10 mouse cellular contexts compared by ENCODE assay signal in genomic region chr1:25034161-25034560, GRCm38 (mm10).
DNase-seq lines count a peak whose midpoint lies in the region; ATAC-seq lines count a peak whose summit lies in the region.
"Had no signal": no experiment of that assay in that cellular context is flagged by ENCODE, and none has a peak within 500 bp of the region (broad histone marks: within the 10 kb centered on the region; RNA-seq: fewer than 3 reads in every experiment).

No protein-coding gene starts in this region.

- H3K27ac ChIP-seq in hindbrain, embryonic 11.5 days (ENCODE audit: low read depth, low read length) = no peak overlapping the region
- H3K27ac ChIP-seq in hindbrain, embryonic 10.5 days = no peak overlapping the region
- H3K27ac ChIP-seq in hindbrain, embryonic 14.5 days = 0 out of 2 replicates have a peak overlapping the region, but pooled peaks have one; percentile 47
- H3K27ac ChIP-seq in neural tube, embryonic 14.5 days (ENCODE audit: low read depth, low read length) = no peak overlapping the region

- 0 out of 2 replicates have a peak, but pooled peaks have one; percentile 20 for ATAC-seq in hindbrain, embryonic 11.5 days (ENCODE audit: low FRiP score)
- ATAC-seq in hindbrain, embryonic 14.5 days (ENCODE audit: low FRiP score) = no peak
- ATAC-seq in neural tube, embryonic 14.5 days (ENCODE audit: low read depth) = peak; percentile 67; the same call in 1 of the 2 replicates

- no peak overlapping the region for H3K9ac ChIP-seq in hindbrain, embryonic 11.5 days (ENCODE audit: low read depth, low read length)
- H3K9ac ChIP-seq in hindbrain, embryonic 14.5 days = no peak overlapping the region
- H3K9ac ChIP-seq in neural tube, embryonic 14.5 days (replicated peaks; ENCODE audit: low read depth, low read length) = no peak overlapping the region

- H3K4me2 ChIP-seq in hindbrain, embryonic 11.5 days (replicated peaks; ENCODE audit: low read depth, low read length) = no peak overlapping the region
- peak overlapping the region; percentile 38 for H3K4me2 ChIP-seq in hindbrain, embryonic 14.5 days (replicated peaks)
- no peak overlapping the region for H3K4me2 ChIP-seq in neural tube, embryonic 14.5 days (ENCODE audit: low read depth, low read length)

- no peaks in the 10 kb centered on the region for H3K36me3 ChIP-seq in hindbrain, embryonic 11.5 days (ENCODE audit: control insufficient read depth, insufficient read depth, low read length)
- H3K36me3 ChIP-seq in hindbrain, embryonic 10.5 days = no peaks in the 10 kb centered on the region
- no peaks in the 10 kb centered on the region for H3K36me3 ChIP-seq in hindbrain, embryonic 14.5 days (replicated peaks; ENCODE audit: control insufficient read depth, insufficient read depth)
- no peaks in the 10 kb centered on the region for H3K36me3 ChIP-seq in neural tube, embryonic 14.5 days (ENCODE audit: control insufficient read depth, insufficient read depth, low read length)

- DNase-seq in hindbrain, embryonic 11.5 days (ENCODE audit: low spot score) = no peak
- DNase-seq in hindbrain, embryonic 10.5 days (ENCODE audit: low spot score) = no peak
- DNase-seq in cerebellum, postnatal 10 days = peak; percentile 70 to 74
- no peak for DNase-seq in hindbrain, embryonic 14.5 days (ENCODE audit: low spot score)
- DNase-seq in adrenal gland, adult 8-10 months = no peak
- no peak for DNase-seq in adrenal gland, adult (ENCODE audit: inconsistent age in 2 of 2, low spot score in 1 of 2)
- no peak for DNase-seq in right cerebral cortex, adult 18-20 months
- DNase-seq: heart, postnatal 10 days; kidney, adult 18-20 months had no signal

- WGBS in hindbrain, embryonic 11.5 days = 74% methylated on average over 10 of the region's 10 CpGs
- 72% methylated on average over 10 of the region's 10 CpGs for WGBS in hindbrain, embryonic 10.5 days
- WGBS in hindbrain, embryonic 14.5 days = 51% methylated on average over 10 of the region's 10 CpGs
- WGBS in neural tube, embryonic 14.5 days = 56% methylated on average over 10 of the region's 10 CpGs

- H3K4me1 ChIP-seq in hindbrain, embryonic 11.5 days (replicated peaks; ENCODE audit: control insufficient read depth, insufficient read depth, low read length) = no peaks in the 10 kb centered on the region
- peaks cover 10% of the 10 kb centered on the region; the same call in 1 of the 2 replicates for H3K4me1 ChIP-seq in hindbrain, embryonic 10.5 days (replicated peaks)
- peaks cover 12% of the 10 kb centered on the region for H3K4me1 ChIP-seq in hindbrain, embryonic 14.5 days (replicated peaks; ENCODE audit: control insufficient read depth, insufficient read depth, low read length)
- peaks cover 5% of the 10 kb centered on the region; the same call in 1 of the 2 replicates for H3K4me1 ChIP-seq in neural tube, embryonic 14.5 days (ENCODE audit: control insufficient read depth, insufficient read depth, low read length)

- H3K27me3 ChIP-seq in hindbrain, embryonic 11.5 days (ENCODE audit: control insufficient read depth, insufficient read depth, low read length) = no peaks in the 10 kb centered on the region
- H3K27me3 ChIP-seq in hindbrain, embryonic 10.5 days (ENCODE audit: insufficient read depth, poor library complexity, severe bottlenecking) = no peaks in the 10 kb centered on the region
- H3K27me3 ChIP-seq in hindbrain, embryonic 14.5 days (ENCODE audit: control insufficient read depth, insufficient read depth, low read length) = no peaks in the 10 kb centered on the region
- no peaks in the 10 kb centered on the region for H3K27me3 ChIP-seq in neural tube, embryonic 14.5 days (ENCODE audit: control insufficient read depth, insufficient read depth, low read length)

- no peaks in the 10 kb centered on the region for H3K9me3 ChIP-seq in hindbrain, embryonic 11.5 days (ENCODE audit: control insufficient read depth, low read length)
- no peaks in the 10 kb centered on the region for H3K9me3 ChIP-seq in hindbrain, embryonic 10.5 days
- no peaks in the 10 kb centered on the region for H3K9me3 ChIP-seq in hindbrain, embryonic 14.5 days (ENCODE audit: control insufficient read depth, low read length)
- no peaks in the 10 kb centered on the region for H3K9me3 ChIP-seq in neural tube, embryonic 14.5 days (ENCODE audit: control insufficient read depth, low read length)

- no peak overlapping the region for H3K4me3 ChIP-seq in hindbrain, embryonic 11.5 days (ENCODE audit: low read depth, low read length)
- H3K4me3 ChIP-seq in hindbrain, embryonic 10.5 days = no peak overlapping the region
- no peak overlapping the region for H3K4me3 ChIP-seq in hindbrain, embryonic 14.5 days (replicated peaks; ENCODE audit: low read length)
- no peak overlapping the region for H3K4me3 ChIP-seq in neural tube, embryonic 14.5 days (ENCODE audit: low read depth, low read length)

Comparison
In these comparisons a context has a peak if more than half of its experiments do, and no peak if none do; other contexts are left out.
1. DNase-seq: peak in cerebellum, postnatal 10 days (2 of 2); none in hindbrain, embryonic 11.5 days (single experiment), hindbrain, embryonic 10.5 days (single experiment), hindbrain, embryonic 14.5 days (single experiment), adrenal gland, adult 8-10 months (single experiment), adrenal gland, adult (0 of 2) and right cerebral cortex, adult 18-20 months (single experiment).